Mouse (Mus musculus) mature B cell (primary cell): ENCODE results near the gene 3110082I17Rik.

Source experiments
- in situ Hi-C: fragments of 300-500 bp; cut with MboI; formaldehyde crosslinking; loops from 2 replicates; pipeline ENCODE4 v1.14.3; 2019

3110082I17Rik gene

DNA sequence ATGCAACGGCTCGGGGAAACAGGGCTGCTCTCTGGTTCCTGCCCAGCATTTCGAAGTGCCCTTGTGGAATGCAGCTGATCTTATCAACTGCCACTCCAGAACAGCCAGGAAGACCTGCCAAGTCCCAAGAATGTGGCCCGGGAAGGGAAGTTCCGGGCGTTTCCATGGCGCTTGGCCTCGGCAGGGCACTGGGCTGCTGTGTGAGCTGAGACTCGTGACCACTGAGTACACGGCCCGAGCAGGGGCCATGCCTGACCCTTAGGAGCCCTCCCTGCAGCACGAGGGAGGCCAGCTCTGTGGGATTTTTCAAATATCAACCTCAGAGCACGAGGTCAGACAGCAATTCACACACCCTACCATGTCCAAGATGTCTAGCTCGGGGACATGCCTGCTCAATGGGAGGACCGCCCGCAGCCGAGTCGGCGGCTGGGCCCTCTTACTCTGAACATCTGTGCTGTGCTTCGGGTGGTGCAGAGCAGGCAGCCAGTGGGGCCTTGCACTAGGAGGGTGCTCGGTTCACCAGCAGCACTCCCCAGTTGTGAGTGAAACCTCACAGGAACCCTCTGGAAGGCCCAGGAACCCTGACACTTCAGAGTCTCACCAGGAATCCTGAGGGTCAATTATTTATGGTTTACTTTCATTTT lies 81.2 kb downstream of the 3110082I17Rik start:
- in situ Hi-C loops = no loop called here

DNA sequence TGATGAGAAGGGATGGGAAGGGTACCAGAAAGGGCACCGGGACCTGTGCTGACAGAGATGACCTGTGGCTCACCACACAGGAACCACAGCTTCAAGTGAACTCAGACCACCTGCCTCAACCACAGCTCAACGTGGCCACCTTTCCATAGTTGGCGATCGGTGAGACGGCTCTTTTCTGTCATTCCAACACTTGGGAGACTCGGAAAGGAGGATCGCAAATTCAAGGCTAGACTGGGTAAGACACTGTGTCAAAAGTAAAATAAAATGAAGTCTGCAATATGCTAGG lies 82.1 kb downstream of the 3110082I17Rik start:
- in situ Hi-C loops = no loop called here

DNA sequence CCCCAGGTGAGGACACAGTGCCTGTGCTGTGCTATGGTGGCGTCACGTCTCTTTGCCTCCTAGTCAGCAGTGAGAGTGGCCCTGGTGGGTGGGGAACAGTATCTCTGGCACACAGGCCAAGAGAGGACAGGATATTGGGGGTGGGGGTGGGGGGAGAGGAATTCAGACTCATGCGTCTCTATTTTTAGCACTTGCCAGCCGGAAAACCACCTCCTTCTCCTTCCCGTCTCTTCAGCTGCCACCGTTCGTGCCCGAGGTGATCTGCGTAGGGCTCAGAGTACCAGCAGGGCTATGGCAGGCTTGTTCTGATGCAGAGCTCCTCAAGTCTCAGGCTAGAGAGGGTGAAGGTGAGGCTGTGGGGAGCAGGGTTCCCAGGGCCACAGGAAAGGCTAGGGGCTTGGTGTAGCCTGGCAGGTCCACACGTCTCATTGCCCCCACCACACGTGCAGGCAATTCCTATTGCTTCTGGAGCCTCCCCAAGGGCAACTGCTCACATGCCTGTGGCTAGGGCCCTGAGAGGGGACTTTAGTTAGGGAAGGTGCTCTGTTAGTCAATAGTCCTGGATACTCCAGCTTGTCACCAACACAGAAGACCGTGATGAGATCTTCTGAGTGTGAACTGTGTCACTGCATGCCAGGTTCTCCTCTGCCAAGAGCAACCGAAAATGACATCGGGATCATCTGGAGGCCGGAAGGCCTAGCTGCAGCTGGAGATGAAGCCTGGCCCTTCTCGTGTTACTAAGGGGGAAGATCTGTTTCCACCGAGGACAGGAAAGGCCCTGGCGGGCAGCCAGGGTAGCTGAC lies 82.7 kb downstream of the 3110082I17Rik start, which contains the start of gene Gpr146:
Gene Gpr146 (plus strand): TSS at position 230 of the 803 bp plus-strand sequence.
- in situ Hi-C loops = no loop called here

DNA sequence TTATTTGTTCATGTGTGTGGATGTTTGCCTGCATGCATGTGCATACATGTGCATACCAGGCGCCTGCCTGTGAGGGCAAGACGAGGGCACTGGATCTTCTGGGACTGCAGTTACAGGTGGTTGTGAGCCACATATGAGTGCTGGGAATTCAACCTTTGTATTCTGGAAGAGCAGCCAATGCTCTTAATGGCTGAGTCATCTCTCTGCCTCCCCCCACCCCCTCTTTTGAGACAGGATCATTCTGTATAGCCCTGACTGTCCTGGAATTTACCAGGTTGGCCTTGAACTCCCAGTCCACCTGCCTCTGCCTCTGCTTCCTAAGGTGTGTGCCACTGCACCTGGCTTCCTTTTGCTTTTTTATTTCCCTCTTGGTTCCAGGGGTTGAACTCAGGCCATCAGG lies 85.5 kb downstream of the 3110082I17Rik start:
- in situ Hi-C loops = no loop called here

DNA sequence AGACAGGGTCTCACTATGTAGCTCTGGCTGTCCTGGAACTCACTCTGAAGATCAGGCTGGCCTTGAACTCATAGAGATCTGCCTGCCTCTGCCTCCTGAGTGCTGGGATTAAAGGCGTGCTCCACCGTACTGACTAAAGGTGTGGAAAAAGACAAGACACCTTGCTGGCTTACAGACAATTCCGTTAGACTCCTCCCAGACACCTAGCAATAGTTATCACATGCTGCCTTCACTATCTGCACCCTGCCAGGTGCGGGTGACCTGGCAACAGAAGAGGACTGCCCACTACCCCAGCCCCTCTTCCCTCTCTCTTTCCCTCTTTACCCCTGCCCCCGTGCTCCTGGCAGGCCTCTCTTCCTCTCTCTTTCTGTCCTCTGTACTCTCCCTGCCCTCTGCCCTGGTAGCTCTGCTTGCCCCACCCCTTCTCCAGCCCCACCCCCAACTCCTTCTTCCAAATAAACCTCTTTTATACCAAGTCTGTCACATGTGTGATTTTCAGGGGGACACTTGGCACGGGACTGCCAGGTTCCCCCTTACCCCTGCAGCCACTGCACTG lies 86.4 kb downstream of the 3110082I17Rik start:
- in situ Hi-C loops = no loop called here

DNA sequence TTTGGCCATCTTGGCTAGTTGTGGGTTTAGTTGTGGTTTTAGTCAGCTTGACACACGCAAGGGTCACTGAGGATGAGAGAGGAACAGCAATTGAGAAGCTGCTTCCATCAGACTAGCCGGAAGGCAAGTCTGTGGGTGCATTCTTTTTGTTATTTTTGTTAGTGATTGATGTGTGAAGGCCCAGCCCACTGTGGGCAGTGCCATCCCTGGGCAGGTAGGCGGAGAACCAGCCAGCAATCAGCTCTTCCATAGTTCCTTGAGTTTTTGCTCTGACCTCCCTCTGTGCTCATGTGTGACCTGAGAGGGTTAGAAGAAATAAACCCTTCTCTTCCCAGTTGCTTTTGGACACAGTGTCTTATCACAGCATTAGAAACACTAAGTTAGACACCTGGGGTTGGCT lies 87.2 kb downstream of the 3110082I17Rik start:
- in situ Hi-C loops = no loop called here

DNA sequence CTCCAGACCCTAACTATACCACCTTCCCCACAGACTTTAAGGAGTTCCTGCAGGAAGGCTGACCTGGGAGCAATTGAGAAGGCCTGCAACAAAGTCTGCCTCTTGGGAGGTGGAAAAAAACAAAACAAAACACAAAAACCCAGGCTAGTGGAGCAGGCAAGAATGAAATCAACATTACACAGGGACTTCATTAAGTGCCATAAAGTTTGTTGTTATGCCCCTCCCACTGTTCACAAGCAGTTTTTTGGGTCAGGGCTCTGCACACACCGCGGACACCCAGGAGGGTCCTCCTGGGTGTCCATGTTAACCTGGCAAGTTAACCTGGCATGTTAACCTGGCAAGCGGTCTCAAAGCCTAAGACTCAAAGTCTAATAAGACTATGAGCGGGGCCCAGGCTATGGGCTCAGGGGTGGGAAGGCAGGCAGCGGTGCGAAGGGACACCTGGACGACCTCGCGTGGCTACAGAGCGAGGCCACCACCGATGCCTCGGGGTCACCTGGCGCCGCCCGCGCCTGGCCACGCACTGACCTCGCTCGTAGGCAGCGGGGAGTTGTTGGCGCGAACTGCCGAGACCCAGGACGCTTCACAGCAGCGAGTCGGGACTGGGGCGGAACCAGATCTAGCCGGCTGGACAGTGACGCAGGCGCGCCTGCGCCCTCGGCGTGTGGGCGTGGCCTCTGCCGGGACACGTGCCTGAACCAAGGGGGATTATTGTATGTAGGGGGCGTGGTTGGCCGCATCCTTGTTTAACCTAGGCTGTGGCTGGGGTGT lies 88.5 kb downstream of the 3110082I17Rik start:
- in situ Hi-C loops = no loop called here

DNA sequence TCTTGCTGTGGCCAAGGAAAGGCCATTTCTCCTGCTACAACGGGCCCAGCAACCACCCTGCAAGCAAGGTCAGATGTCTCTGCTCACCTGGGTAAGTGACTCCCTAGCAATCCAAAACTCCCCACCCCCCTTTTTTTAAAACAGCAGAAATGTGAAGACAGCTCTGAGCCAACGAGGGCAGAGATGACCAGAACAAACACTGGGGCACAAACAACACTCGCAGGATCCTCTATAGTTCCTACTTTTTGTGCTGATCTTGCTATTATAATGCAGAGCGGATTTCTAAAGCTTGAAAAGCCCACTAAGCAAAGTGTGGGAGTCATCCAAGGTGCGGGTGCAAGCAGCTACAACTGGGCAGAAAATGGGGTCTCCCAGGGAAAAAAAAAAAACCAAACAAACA lies 89.2 kb downstream of the 3110082I17Rik start:
- in situ Hi-C loops = no loop called here

DNA sequence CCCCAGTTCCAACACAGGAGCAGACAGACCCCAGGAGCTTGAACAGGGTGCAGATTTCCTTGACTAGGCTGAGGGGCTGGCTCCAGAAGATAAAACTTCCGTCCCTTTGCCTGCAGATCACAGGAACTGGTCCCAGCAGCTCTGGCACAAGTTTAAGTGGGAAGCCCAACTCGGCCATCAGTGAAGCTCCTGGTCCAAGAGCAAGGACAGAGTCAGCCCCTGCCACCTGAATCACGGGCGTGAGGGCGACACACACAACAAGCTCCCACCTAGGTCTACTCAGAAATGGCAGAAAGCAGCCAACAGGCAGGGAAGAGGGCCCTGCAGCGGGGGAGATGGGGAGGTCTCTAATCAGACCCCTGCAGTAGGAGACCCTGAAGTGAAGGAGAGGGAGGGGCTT lies 90.0 kb downstream of the 3110082I17Rik start:
- in situ Hi-C loops = no loop called here

DNA sequence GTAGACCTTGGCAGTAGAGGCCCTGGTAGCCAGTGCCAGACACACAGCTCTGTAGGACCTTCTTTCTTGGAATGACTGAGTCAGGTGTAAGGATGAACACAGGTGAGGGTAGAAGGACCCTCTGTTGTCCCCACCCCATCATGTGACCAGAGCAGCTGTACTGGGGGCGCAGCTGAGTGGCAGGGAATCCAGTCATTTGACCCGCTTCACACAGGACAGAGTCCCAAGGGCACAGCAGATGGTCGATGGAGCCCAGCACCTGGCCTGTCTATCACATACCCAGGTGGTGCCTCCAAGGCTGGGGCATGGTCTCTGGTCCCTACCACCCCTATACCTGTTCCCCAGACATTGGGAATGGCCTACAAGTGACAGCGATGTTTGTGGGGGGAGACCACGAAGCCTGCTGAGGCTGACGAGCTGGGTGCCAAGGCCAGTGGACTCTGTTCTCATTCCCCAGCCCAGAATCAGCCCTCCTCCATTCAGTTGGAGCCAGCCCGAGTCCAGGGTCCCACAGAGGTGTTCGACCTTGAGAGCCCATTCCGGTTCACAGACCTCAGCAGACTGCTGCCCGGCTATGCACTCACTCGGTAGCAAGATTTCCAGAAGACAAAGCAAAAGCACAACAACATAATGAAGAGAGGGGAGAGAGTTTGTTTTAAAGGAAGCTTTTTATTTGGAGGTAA lies 91.5 kb downstream of the 3110082I17Rik start:
- in situ Hi-C loops = no loop called here

DNA sequence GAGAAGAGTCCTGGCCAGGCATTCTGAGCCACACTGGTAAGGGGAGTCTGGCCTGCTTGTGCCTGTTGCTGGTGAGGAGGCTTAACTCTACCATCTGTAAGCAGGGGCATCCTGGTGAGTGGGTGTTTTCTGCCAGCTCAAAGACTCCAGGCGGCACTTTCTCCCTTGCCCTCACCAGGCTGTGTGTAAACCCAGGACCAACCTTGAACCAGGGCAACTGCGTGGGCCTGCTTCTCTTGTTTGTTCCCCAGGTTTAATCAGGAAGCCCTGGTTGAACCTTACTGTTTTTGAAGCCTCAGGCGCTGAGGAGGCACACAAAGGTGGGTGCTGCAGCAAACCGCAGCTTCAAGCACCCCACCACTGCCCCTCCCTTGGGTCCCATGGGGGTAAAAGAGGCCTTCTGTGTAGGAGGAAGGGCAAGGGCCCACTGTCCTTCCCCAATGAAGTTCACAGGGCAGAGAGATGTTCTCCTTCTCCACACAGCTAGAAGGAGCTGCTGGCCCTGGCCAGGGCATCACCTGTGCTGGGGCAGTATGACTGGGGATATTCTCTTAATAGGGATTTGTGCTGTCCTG lies 92.4 kb downstream of the 3110082I17Rik start:
- in situ Hi-C loops = no loop called here

DNA sequence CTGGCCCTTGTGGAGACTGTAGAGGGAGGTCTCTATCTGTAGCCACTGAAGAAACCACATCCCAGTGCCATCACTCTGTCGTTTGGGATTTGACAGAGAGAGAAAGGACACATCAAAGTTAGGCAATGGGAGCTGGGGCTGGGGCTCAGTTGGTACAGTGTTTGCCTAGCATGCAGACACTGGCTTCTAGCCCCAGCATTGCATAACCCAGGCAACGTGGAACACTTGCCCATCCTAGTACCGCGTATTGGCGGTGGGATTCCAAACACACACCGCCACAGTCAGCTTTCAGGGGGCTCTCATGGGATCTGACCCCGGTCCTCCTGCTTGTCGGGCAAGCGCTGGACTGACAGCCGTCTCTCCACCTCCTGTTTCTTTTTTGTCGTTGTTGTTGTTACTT lies 93.8 kb downstream of the 3110082I17Rik start:
- in situ Hi-C loops = no loop called here

DNA sequence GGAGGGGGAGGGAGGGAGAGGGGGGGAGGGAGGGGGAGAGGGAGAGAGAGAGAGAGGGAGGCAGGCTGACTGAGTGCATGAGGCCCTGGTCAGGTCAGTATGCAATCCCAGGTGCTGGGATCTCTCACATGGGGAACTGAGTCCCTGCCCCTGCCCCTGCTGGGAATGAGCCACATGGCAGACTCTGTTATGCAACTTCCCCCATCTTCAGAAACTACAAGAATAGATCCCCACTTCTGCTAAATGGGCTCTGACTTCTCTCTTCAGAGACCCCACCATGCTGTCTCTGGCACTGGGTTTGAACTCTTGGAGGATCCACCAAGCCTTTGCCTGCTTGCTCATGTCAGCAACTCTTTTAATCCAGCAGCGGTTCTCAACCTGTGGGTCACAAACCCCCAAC lies 94.5 kb downstream of the 3110082I17Rik start:
- in situ Hi-C loops = no loop called here

DNA sequence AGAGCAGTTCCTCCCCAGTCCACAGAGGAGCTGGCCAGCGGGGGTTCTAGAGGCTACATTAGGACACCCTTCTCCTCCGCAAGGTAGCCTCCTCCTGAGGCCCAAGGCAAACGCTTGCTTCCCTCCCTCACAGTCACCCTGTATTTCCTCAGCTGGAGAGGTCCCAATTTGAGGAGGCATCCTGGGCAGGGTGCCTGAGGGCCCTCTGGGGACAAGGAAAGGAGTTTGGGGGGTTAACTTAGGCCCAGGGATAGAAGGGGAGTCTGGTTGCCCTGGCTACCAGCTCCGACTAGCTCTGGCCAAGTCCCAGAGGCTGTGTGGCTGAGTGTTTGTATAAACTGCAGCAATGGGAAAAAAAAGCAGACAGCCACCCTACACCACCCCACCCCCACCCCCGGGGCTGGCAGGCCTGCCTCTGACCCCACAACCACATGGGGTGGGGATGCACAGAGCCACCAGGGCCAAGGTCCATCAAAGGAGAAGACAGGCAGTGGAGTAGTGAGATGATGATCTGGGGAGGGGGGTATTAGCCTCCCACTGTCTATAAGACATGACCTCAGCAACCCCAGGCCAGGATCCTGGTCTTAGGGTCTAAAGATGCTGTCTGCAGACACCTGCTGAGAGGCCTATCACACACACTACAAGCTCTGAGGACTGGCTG lies 95.3 kb downstream of the 3110082I17Rik start:
- in situ Hi-C loops = no loop called here

DNA sequence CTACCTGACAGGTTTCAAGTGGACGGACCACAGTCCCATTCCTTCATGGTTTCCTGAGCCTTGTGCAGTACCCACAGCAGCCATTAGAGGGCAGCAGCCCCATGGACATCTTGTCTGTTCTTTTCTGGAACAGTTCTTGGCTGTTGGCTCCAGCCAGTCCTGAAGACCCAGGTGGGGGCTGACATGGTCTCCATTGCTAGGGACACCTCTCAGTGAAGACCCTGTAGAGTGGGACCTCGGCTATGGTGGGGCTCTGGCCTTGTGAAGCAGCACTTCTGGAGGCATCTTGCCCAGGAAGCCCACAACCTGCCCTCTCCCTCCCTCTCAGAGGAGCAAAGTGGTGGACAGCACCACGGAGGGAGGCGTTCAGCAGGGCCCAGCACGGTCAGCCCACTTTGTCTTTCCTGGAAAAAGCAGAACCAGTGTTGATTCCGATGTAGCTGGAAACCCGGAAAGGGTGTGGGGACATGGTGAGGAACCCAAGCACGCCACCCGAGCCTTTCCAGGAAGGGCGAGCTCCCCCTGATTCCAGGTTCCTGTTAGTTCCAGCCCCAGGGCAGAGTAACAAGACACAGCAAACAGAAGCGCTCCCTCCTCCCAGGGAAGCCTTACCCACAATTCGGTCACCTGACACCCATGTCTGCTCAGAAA lies 95.9 kb downstream of the 3110082I17Rik start:
- in situ Hi-C loops = no loop called here

DNA sequence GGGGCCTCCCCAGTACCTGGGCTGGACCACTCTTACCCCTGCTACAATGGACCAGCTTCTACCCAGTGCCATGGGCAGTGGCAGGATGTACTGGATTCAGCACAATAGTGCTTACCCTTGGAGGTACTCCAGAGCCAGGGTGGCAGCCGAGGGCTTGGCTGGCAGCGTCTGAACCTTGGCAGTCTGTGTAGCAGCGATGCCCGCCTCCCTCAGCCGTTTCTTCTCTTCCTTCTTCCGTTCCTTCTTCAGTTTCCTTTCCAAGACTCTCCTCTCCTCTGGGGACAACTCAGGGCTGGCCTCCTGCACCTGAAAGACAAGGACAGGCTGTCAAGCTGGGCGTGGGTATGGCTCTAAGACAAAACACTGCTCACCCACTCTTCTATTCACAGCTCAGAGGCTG lies 96.5 kb downstream of the 3110082I17Rik start:
- in situ Hi-C loops = no loop called here

DNA sequence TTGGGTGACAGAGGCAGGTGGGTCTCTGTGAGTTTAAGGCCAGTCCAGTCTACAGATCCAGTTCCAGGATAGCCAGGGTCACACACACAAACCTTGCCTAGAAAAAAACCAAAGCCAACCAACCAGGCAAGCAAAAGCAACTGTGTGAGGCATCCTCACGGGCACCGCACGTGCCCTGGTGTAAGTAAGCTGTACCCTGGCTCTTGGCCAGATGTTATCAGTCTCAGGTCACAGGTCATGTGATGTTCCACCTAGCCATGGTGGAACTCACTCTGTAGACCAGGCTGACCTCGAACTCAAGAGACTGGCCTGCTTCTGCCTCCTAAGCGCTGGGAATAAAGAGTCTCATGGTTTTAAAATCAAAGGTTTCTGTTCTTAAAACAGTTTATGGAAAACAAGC lies 101.1 kb downstream of the 3110082I17Rik start:
- in situ Hi-C loops = no loop called here

DNA sequence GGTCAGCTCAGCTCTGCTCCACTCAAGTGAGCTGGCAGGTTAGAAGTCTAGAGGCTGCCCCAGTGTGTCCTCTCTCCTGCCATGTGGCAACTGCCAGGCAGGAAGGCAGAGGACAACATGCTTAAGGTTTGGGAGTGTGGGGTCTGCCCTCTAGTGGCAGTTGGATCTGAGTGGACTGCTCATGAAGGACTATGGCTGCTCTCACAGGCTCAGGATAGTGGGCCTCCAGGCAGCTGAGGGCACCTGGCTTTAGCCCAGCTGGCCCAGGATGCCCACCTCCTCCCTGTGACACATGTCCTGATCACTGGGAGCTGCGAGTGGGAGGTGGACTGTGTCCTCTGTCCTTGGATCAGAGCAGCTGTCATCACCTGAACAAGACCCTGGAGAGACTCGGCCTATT lies 101.7 kb downstream of the 3110082I17Rik start:
- in situ Hi-C loops = no loop called here

DNA sequence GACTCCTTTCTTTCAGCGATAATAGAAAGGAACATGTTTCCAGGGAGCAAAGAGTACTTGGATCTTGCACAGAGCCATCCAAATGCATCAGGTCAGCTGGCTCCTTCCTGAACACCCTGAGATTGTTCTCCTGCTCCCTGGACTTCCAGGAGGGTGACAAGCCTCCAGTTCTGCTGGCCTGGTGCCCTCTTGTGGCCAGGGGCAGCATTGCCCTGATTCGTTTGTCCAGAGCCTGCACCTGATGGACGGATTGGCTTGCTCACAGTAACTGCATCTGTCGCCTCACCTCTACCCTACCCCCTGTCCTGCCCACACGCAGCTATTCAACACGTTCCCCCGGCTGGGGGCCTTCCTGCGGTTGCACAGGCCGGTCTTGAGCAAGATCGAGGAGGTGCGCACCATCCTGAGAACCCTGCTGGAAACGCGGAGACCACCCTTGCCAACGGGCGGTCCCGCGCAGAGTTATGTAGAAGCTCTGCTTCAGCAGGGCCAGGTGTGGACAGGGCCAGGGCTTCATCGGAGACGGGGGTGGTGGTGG lies 105.0 kb downstream of the 3110082I17Rik start:
- in situ Hi-C loops = no loop called here

DNA sequence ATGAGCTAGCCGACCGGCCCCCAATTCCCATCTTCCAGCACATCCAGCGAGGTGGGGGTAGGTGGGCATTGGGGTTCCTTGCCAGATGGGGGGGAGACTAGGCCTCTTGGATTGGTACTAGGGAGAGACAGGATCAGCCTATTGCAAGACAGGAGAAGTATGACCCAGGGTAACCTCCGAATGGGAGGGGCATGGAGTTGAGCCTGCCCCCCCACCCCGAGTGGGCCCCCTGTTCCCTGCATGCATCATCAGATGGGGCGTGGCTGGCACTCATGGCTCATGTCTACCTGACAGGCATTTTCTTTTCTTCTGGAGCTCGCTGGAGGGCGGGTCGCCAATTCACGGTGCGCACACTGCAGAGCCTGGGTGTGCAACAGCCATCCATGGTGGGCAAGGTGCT lies 106.4 kb downstream of the 3110082I17Rik start:
- in situ Hi-C loops = no loop called here
